Mouse (Mus musculus) heart, adult 2 months (tissue): Measurements from ENCODE around the gene Cenpu.

ENCODE experiments used
- CTCF ChIP-seq: fragments of 200-600 bp; IDR thresholded peaks from 2 replicates; pipeline ENCODE4 v1.8.1; 2022; ENCODE audit warnings: antibody characterized with exemption, mild to moderate bottlenecking, moderate library complexity
- EP300 ChIP-seq: fragments of 200-500 bp; IDR thresholded peaks from 2 replicates; pipeline ENCODE4 v1.6.1; 2011; ENCODE audit warnings: low read depth, low read length, control low read depth; ENCODE audit not compliant: insufficient read depth
- POLR2A ChIP-seq: fragments of 200-500 bp; IDR thresholded peaks from 2 replicates; pipeline ENCODE4 v1.6.1; 2011; ENCODE audit warnings: mild to moderate bottlenecking, low read depth, low read length, control low read depth; ENCODE audit not compliant: insufficient read depth

- TF ChIP-seq CTCF = no peak
- TF ChIP-seq POLR2A = no peak
- TF ChIP-seq EP300 = no peak
Observed at GRCm38 (mm10) chr8:46603587-46603986, 51.8 kb downstream of the Cenpu start.
